Mouse (Mus musculus) heart, adult 2 months (tissue): ENCODE data around the gene Nlrx1.

ENCODE experiments used
- CTCF ChIP-seq: fragments of 200-600 bp; IDR thresholded peaks from 2 replicates; pipeline ENCODE4 v1.8.1; 2022; ENCODE audit warnings: antibody characterized with exemption, mild to moderate bottlenecking, moderate library complexity
- POLR2A ChIP-seq: fragments of 200-500 bp; IDR thresholded peaks from 2 replicates; pipeline ENCODE4 v1.6.1; 2011; ENCODE audit warnings: mild to moderate bottlenecking, low read depth, low read length, control low read depth; ENCODE audit not compliant: insufficient read depth

DNA sequence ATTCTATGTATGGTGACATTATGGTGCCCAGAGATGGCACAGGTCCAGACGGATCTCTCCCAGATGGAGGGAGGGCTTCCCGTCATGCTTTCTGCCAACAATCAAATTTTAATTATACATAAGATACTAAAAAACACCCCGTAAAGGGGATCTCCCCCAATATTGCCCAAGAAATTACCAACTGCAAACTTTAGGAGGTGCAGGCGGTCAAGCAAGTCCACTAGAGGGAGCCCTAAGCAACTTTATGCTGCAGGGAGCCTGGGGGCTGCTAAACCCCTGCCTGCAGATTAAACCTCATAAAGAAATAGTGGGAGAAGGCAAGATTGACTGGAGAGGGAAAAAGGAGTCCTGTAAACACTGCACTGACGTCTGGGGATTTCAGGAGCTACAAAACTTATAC is 29.0 kb downstream of the Nlrx1 start:
- TF ChIP-seq CTCF (peak; percentile 93), POLR2A (no peak)
